Mouse (Mus musculus): ENCODE results near the gene Efna4.

Efna4 gene

GRCm38 (mm10) chr3:89305105-89305504, 32.7 kb downstream of the Efna4 start:
- no peak for DNase-seq (ENCODE audit: low read depth)

GRCm38 (mm10) chr3:89304440-89304839, 33.4 kb downstream of the Efna4 start:
- no peak for DNase-seq (ENCODE audit: low read depth)

- peak; percentile 36 for DNase-seq (ENCODE audit: low read depth)
These were observed 37.3 kb downstream of the Efna4 start for GRCm38 (mm10) chr3:89300514-89300913.

- DNase-seq (ENCODE audit: low read depth), result no peak
These were observed 37.8 kb downstream of the Efna4 start for GRCm38 (mm10) chr3:89300071-89300470.

- DNase-seq (ENCODE audit: low read depth), result peak; percentile 43
These were observed 38.3 kb downstream of the Efna4 start for GRCm38 (mm10) chr3:89299499-89299898.

GRCm38 (mm10) chr3:89298908-89299307, 38.9 kb downstream of the Efna4 start:
- no peak for DNase-seq (ENCODE audit: low read depth)

- peak; percentile 53 for DNase-seq (ENCODE audit: low read depth)
These were observed 40.9 kb downstream of the Efna4 start for GRCm38 (mm10) chr3:89296761-89297396.

GRCm38 (mm10) chr3:89295685-89296230, 42.1 kb downstream of the Efna4 start:
- no peak for DNase-seq (ENCODE audit: low read depth)

- no peak for DNase-seq (ENCODE audit: low read depth)
These were observed 43.6 kb downstream of the Efna4 start for GRCm38 (mm10) chr3:89294195-89294594.

GRCm38 (mm10) chr3:89293247-89293918, 44.4 kb downstream of the Efna4 start:
- DNase-seq (ENCODE audit: low read depth), result no peak

- no peak for DNase-seq (ENCODE audit: low read depth)
These were observed 45.5 kb downstream of the Efna4 start for GRCm38 (mm10) chr3:89292303-89292702.

GRCm38 (mm10) chr3:89291874-89292273, 46.0 kb downstream of the Efna4 start:
- no peak for DNase-seq (ENCODE audit: low read depth)

- peak; percentile 40 for DNase-seq (ENCODE audit: low read depth)
These were observed 49.3 kb downstream of the Efna4 start for GRCm38 (mm10) chr3:89288503-89288928.

GRCm38 (mm10) chr3:89287286-89287685, 50.5 kb downstream of the Efna4 start:
- DNase-seq (ENCODE audit: low read depth), result no peak

GRCm38 (mm10) chr3:89285526-89285925, 52.3 kb downstream of the Efna4 start:
- no peak for DNase-seq (ENCODE audit: low read depth)

GRCm38 (mm10) chr3:89284261-89284660, 53.6 kb downstream of the Efna4 start:
- DNase-seq (ENCODE audit: low read depth), result no peak

Measured in NIH3T3 (cell line).